Mouse (Mus musculus) lung, embryonic 15.5 days (tissue): ENCODE data around the gene Mrpl58. TPM values are rescaled to one million over a fixed set of nuclear protein-coding genes. Genes with fewer than 3 reads are reported as not detected.
A peak's percentile ranks its signal among the peaks of the same experiment; 100 is the strongest.

Experiments used
- ATAC-seq: fragments of 200-750 bp; cut with Nextera tagmentation; 2 replicates; pipeline ENCODE4 v1.8.0; 2017; ENCODE audit warnings: moderate number of reproducible peaks, borderline replicate concordance; ENCODE audit not compliant: low FRiP score, low TSS enrichment; ENCODE audit errors: extremely low read depth
- H3K27ac ChIP-seq: fragments of 300-500 bp; sonication (generic); 2 replicates; pipeline ENCODE4 v1.5.1; 2015; ENCODE audit warnings: moderate library complexity, mild to moderate bottlenecking, inconsistent platforms
- H3K27me3 ChIP-seq: fragments of 300-500 bp; sonication (generic); 2 replicates; pipeline ENCODE4 v1.6.1; 2015; ENCODE audit warnings: inconsistent platforms
- H3K36me3 ChIP-seq: fragments of 300-500 bp; sonication (generic); 2 replicates; pipeline ENCODE4 v1.6.1; 2015; ENCODE audit warnings: inconsistent platforms
- H3K4me1 ChIP-seq: fragments of 300-500 bp; sonication (generic); 2 replicates; pipeline ENCODE4 v1.6.1; 2015; ENCODE audit warnings: inconsistent platforms
- H3K4me2 ChIP-seq: fragments of 300-500 bp; sonication (generic); 2 replicates; pipeline ENCODE4 v1.6.1; 2015; ENCODE audit warnings: inconsistent platforms, mild to moderate bottlenecking, moderate library complexity
- H3K4me3 ChIP-seq: fragments of 300-500 bp; sonication (generic); 2 replicates; pipeline ENCODE4 v1.5.1; 2015; ENCODE audit warnings: mild to moderate bottlenecking, inconsistent platforms
- H3K9ac ChIP-seq: fragments of 300-500 bp; sonication (generic); 2 replicates; pipeline ENCODE4 v1.6.1; 2015; ENCODE audit warnings: inconsistent platforms
- H3K9me3 ChIP-seq: fragments of 300-500 bp; sonication (generic); 2 replicates; pipeline ENCODE4 v1.6.1; 2016; ENCODE audit warnings: inconsistent platforms
- WGBS: fragments of 180-500 bp; shearing (Covaris S2); methylation state at CpG from one replicate; pipeline ENCODE4 v1.1.7; 2015; 5-methylcytosine and 5-hydroxymethylcytosine counted together
- polyA plus RNA-seq: library from polyadenylated mRNA; unstranded; fragments of >200 nt; fragmentation: Nextera tagmentation; extraction: Ambion mirVana; gene quantifications from 2 replicates; pipeline ENCODE4 v1.2.1, GENCODE M21; 2015

The Mrpl58 gene
- 204 and 222 TPM in 2 replicates for polyA plus RNA-seq

DNA sequence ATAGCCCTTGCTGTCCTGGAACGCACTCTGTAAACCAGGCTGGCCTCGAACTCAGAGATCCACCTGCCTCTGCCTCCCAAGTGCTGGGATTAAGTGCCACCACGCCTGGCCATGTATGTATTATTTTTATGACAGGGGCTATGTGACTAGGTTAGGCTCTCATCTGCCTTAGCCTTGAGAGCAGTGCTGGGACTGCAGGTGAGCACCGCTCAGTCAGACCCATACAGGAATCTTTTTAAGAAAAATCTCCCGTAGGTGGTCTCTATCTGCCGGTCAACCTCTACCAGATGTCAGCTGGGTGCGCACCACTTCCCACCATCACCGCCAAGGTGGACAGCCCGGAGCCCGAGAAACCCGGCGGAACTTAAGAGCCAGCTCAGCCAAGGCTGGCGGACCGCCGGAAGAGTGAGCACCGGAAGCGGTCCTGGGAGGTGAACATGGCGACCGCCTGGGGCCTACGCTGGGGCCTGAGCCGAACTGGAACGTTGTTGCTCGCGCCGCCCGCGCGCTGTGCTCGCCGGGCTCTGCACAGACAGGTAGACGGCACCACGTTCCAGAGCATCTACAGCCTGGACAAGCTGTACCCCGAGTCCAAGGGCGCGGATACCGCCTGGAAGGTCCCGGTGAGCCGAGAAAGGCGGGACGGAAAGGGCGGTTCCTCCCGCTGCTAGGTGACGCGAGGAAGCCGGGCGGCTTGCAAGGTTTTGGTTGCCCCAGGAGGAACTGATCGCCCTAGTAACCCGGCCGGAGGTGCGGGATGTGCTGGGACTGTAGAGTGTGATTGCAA is at the start of gene Mrpl58:
Gene Mrpl58, plus strand, starts transcription at position 415 of the 787 bp plus-strand sequence.
- Histone ChIP-seq H3K4me2 (peak within 1 kb of the TSS; percentile 74), H3K27ac (peak within 1 kb of the TSS; percentile 88), H3K9me3 (no peaks in the 10 kb centered on the region), H3K4me3 (peak within 1 kb of the TSS; percentile 71), H3K36me3 (peaks cover 7% of the 10 kb centered on the region; the same call in 1 of the 2 replicates), H3K9ac (peak within 1 kb of the TSS; percentile 83), H3K4me1 (peaks cover 12% of the 10 kb centered on the region), H3K27me3 (no peaks in the 10 kb centered on the region)
- whole genome bisulfite sequencing: 3% methylated on average over 50 of the region's 50 CpGs
- peak; percentile 91; the same call in 1 of the 2 replicates for ATAC-seq

DNA sequence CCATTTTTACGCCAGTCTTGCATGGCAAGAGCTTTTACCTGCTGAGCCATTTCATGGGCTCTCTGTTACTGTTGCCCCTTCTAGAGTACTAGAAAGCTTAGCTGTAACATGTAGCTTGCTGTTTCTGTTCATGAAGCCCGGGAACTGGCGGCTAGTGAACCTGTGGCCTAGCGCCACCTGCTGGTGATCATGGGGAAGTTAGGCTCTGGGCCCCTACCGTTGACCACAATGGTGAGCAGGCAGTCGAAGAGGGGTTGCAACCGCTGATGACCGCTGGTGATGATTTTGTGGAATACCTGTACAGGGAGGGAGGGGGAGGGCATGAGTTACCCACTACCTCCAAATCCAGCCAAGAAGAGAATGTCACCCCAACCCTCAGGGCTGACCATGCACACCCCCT is 49.4 kb upstream of the Mrpl58 start:
- Histone ChIP-seq H3K4me2 (no peak overlapping the region), H3K4me1 (peaks cover 7% of the 10 kb centered on the region), H3K27me3 (peaks cover 25% of the 10 kb centered on the region; the same call in 1 of the 2 replicates), H3K27ac (no peak overlapping the region), H3K4me3 (no peak overlapping the region), H3K9me3 (no peaks in the 10 kb centered on the region), H3K36me3 (no peaks in the 10 kb centered on the region), H3K9ac (no peak overlapping the region)
- 8% methylated on average over 8 of the region's 8 CpGs for WGBS
- no peak for ATAC-seq

DNA sequence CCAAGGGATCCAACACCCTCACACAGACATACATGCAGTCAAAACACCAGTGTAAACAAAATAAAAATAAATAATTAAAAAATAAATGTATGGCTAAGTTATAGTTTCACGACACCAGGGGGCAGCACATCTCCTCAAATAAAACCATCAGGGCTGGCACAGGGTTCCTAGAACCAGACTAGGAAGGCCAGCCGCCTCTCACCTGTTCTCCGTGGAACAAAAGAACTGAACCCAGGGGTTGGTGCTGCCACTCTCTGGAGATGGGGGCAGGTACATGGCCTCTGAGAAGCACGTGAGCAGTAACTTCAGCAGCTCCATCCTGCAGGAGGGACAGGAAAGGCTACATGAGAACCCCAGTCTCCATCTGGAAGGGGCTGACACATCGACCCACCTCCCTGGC is 45.1 kb upstream of the Mrpl58 start:
- Histone ChIP-seq H3K27ac (no peak overlapping the region; the same call in 1 of the 2 replicates), H3K9me3 (no peaks in the 10 kb centered on the region), H3K36me3 (no peaks in the 10 kb centered on the region), H3K4me3 (no peak overlapping the region), H3K4me1 (peaks cover 13% of the 10 kb centered on the region), H3K27me3 (peaks cover 25% of the 10 kb centered on the region; the same call in 1 of the 2 replicates), H3K9ac (0 out of 2 replicates have a peak overlapping the region, but pooled peaks have one; percentile 5), H3K4me2 (peak overlapping the region; percentile 9; the same call in 1 of the 2 replicates)
- 21% methylated on average over 5 of the region's 5 CpGs for WGBS
- ATAC-seq: no peak

DNA sequence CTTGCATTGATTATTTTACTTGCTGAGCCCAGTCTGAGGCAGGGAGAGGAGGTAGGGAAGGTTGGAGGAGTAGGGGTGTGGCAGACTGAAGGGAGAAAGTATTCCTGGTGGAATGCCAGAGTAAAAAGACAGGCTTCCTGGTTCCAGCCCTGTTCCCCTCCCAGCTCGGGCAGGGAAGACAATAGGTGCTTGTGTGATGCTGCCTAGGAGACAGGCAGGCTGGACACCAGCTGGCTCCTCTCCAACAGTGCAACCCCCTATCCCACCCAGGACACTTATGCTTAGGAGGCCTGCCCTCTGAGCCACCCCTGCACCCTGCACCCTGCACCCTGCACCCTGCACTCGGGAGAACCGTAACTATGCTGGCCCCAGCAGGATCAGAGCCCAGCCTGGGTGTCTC is 44.3 kb upstream of the Mrpl58 start:
- 0 out of 2 replicates have a peak overlapping the region, but pooled peaks have one; percentile 1 for H3K9ac ChIP-seq
- peaks cover 19% of the 10 kb centered on the region for H3K4me1 ChIP-seq
- H3K4me2 ChIP-seq: peak overlapping the region; percentile 1; the same call in 1 of the 2 replicates
- H3K9me3 ChIP-seq: no peaks in the 10 kb centered on the region
- H3K36me3 ChIP-seq: no peaks in the 10 kb centered on the region
- H3K4me3 ChIP-seq: no peak overlapping the region
- H3K27ac ChIP-seq: peak overlapping the region; percentile 75
- peaks cover 25% of the 10 kb centered on the region; the same call in 1 of the 2 replicates for H3K27me3 ChIP-seq
- WGBS: 18% methylated on average over 3 of the region's 3 CpGs
- ATAC-seq: peak; percentile 47

DNA sequence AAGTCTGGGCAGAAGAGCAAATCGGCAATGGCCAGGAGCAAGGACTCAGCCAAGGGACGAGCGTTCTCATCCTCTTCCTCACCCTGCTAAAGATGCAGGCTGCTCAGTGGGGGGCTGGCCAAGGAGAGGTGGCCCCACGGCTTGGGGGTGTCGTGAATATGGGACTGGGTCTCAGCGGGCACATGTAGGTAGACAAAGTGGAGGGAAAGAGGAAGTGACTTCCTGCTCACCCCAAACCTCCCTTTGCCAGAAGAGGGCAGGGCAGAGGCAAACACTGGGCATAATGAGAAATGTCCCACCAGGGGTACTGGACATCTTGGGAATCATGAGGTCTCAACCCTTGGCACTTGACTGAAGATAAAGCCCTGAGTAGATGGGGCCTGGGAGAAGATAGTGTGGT is 43.8 kb upstream of the Mrpl58 start:
- 70% methylated on average over 6 of the region's 6 CpGs for WGBS
- no peak overlapping the region for H3K4me3 ChIP-seq
- peaks cover 24% of the 10 kb centered on the region for H3K4me1 ChIP-seq
- ATAC-seq: no peak
- 0 out of 2 replicates have a peak overlapping the region, but pooled peaks have one; percentile 1 for H3K9ac ChIP-seq
- H3K4me2 ChIP-seq: no peak overlapping the region; the same call in 1 of the 2 replicates
- H3K9me3 ChIP-seq: no peaks in the 10 kb centered on the region
- H3K36me3 ChIP-seq: no peaks in the 10 kb centered on the region
- H3K27me3 ChIP-seq: peaks cover 27% of the 10 kb centered on the region; the same call in 1 of the 2 replicates
- H3K27ac ChIP-seq: peak overlapping the region; percentile 75

DNA sequence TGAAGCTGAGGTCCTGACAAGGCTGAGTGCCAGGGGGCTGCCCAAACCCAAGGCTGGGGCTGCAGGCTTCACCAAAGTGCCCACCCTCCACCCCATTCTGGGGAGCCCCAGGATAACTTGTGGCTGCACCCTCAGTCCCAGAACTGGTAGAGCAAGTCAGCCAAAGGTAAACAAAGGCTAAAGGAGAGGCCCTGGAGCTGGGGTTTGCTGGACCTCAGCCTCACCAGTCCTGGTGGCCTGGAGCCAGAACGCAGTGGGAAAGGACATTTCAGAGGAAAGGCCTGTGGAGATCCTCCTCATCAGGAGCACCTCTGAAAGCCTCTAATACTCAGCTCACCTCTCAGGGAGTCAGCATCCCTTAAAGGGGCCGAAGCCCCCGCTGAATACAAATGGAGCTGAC is 39.4 kb upstream of the Mrpl58 start:
- Histone ChIP-seq H3K4me1 (peaks cover 46% of the 10 kb centered on the region), H3K4me3 (no peak overlapping the region), H3K4me2 (no peak overlapping the region), H3K9me3 (no peaks in the 10 kb centered on the region), H3K27ac (peak overlapping the region; percentile 60), H3K9ac (no peak overlapping the region), H3K27me3 (peaks cover 36% of the 10 kb centered on the region), H3K36me3 (no peaks in the 10 kb centered on the region)
- 76% methylated on average over 3 of the region's 3 CpGs for WGBS
- no peak for ATAC-seq

DNA sequence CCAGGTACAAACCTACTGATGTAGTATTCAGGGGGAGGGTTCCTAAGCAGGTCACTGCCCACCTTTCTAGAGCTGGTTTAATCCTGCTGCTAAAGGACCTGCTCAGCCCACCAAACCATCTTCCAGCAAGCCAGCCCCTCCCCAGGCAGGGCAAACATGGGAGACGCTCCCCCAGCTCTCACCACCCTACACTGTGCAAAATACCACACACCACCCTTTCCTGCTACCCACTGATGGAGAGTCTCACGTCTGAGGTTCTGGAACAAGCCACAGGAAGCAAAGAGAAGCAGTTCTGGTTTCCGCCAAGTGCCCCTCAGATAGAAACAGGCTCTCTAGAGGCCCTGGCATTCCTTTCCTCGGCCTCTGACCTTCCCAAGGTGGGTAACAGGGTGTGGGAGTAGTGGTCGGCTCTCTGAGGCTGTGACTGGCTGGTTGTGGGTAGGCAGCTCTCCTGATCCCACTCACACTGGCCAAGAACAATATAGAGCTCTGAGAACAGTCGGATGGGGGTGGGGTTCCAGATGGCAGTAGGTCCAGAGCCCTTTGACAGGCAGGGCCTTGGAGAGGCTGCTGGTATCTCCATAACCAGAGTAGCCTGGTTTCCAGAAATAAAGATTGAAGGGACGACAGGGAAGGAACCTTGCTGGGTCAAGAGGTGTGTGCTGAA is 37.4 kb upstream of the Mrpl58 start:
- Histone ChIP-seq H3K4me2 (peak overlapping the region; percentile 85), H3K27ac (no peak overlapping the region), H3K9me3 (no peaks in the 10 kb centered on the region), H3K4me3 (peak overlapping the region; percentile 48), H3K9ac (0 out of 2 replicates have a peak overlapping the region, but pooled peaks have one; percentile 39), H3K4me1 (peaks cover 39% of the 10 kb centered on the region), H3K27me3 (peaks cover 53% of the 10 kb centered on the region), H3K36me3 (no peaks in the 10 kb centered on the region)
- ATAC-seq: no peak
- WGBS: 35% methylated on average over 7 of the region's 7 CpGs

DNA sequence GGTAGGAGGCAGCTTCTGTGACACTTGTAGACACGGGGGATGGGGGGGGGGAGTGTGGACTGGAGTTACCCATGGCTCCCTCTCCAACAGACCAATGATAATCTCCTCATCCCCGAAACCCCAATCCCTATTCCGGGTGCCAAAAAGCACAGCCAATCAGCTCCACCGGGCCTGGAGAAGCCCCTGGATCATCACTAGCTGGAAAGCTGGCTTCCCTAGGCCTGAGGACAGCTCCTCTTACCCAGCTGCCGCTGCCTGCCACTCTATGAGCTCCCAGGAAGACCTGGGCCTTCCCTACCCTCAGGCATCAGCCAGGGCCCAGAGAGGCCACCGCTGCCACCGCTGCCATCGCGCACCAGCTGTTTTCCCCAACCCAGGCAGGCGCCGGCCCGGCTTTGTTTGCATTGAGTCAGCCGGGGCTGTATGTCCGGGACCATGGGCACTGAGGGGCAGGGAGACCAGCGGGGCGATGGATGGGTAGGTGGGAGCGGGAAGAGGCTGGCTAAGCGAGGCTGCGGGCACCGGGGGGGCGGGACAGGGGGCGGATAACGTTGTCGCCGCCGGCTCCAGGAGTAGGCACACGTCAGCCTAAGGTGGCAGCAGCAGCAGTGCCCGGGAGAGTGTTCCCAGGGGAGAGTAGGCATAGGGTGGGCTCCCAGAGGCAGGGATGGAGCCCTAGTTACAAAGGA is 36.7 kb upstream of the Mrpl58 start:
- H3K4me1 ChIP-seq: peaks cover 39% of the 10 kb centered on the region

DNA sequence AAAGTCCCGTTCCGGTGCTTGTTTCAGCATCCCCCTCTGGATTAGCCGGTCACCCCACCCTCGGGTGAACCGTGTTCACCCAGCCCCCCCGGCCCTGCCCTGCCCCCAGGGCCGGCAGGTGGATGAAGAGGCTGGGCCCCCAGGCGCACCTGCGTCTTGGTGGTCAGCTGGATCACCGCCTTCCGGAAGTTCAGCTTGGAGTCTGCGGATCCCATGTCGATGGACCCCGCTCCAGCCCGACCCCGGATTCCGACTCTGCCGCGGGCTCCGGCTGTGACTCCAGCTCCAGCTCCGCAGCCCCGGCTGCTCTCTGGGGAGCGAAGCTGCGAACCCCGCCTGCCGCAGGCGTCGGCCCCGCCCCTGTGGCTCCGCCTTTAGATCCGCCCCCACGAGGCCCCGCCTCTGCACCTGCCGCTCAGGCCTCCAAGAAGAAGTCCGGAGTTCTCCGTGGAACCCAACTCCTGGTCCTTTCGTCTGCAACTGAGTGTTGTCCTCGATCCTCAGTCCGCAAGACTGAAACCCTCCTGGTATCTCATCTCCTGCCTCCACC is 36.1 kb upstream of the Mrpl58 start, which contains the start of gene Hid1:
Gene Hid1, minus strand, starts transcription at position 362 of the 550 bp plus-strand sequence.
- Histone ChIP-seq H3K4me2 (peak within 1 kb of the TSS; percentile 85), H3K4me3 (peak within 1 kb of the TSS; percentile 48), H3K9me3 (no peaks in the 10 kb centered on the region), H3K36me3 (no peaks in the 10 kb centered on the region), H3K27me3 (peaks cover 53% of the 10 kb centered on the region), H3K4me1 (peaks cover 39% of the 10 kb centered on the region), H3K9ac (peak within 1 kb of the TSS; percentile 39), H3K27ac (no peak within 1 kb of the TSS)
- under 1% methylated on average over 39 of the region's 39 CpGs for WGBS
- ATAC-seq: peak; percentile 71

More for the DNA sequence above, 36.7 kb upstream of the Mrpl58 start:
- peaks cover 53% of the 10 kb centered on the region for H3K27me3 ChIP-seq
- H3K36me3 ChIP-seq: no peaks in the 10 kb centered on the region
- no peak overlapping the region for H3K27ac ChIP-seq
- peak overlapping the region; percentile 85 for H3K4me2 ChIP-seq
- ATAC-seq: peak; percentile 32; the same call in 1 of the 2 replicates
- WGBS: 3% methylated on average over 28 of the region's 28 CpGs
- H3K9ac ChIP-seq: peak overlapping the region; percentile 39
- H3K9me3 ChIP-seq: no peaks in the 10 kb centered on the region
- peak overlapping the region; percentile 48 for H3K4me3 ChIP-seq

DNA sequence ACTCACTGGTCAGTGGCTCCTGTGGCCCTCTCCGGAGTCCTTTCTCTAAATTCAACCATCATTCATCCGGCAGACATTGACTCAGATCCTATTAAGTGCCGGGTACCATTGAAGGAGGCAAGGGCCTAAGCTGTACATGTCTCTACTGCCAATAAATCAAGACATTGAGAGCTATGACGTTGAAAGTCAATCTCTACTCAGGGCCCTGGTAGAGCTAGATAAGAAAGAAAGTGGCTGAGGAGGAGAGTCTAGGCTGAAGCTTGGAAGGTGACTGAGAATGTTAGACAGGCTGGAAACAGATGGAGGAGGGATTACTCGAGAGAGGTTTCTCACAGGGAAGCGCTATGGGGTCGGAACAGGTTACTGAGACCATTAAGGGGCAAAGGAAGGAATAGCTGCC is 33.2 kb upstream of the Mrpl58 start:
- H3K36me3 ChIP-seq: no peaks in the 10 kb centered on the region
- no peaks in the 10 kb centered on the region for H3K9me3 ChIP-seq
- ATAC-seq: no peak
- no peak overlapping the region for H3K4me2 ChIP-seq
- 46% methylated on average over 7 of the region's 7 CpGs for WGBS
- peaks cover 66% of the 10 kb centered on the region for H3K27me3 ChIP-seq
- no peak overlapping the region for H3K4me3 ChIP-seq
- H3K4me1 ChIP-seq: peaks cover 35% of the 10 kb centered on the region
- H3K9ac ChIP-seq: no peak overlapping the region
- H3K27ac ChIP-seq: no peak overlapping the region

DNA sequence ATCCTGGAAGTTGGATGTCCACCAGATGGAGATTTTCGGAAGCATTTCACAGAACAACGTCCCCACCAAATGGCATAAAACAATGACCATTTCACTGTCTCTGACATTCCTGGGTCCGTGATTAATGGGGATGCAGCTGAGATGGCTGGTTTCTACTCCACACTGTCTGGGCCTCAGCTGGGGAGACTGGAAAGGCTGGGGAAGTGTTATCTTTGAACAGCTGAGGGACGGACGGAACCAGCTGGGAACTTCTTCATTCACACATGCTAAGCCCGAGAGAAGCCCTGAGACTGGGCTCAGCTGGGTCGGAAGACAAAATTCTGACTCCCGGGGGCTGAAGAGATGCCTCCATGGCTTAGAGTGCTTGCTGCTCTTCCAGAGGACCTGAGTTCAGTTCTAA is 32.2 kb upstream of the Mrpl58 start:
- H3K9me3 ChIP-seq: no peaks in the 10 kb centered on the region
- no peaks in the 10 kb centered on the region for H3K36me3 ChIP-seq
- 51% methylated on average over 8 of the region's 8 CpGs for WGBS
- H3K4me2 ChIP-seq: no peak overlapping the region
- H3K4me1 ChIP-seq: peaks cover 25% of the 10 kb centered on the region
- peaks cover 65% of the 10 kb centered on the region for H3K27me3 ChIP-seq
- no peak overlapping the region for H3K4me3 ChIP-seq
- ATAC-seq: no peak
- no peak overlapping the region for H3K9ac ChIP-seq
- H3K27ac ChIP-seq: no peak overlapping the region
